Mouse (Mus musculus) left cerebral cortex, postnatal 36 days (tissue): Measurements from ENCODE around the gene Numa1. TPM values are rescaled to one million over a fixed set of nuclear protein-coding genes. Genes with fewer than 3 reads are reported as not detected.
"Not testable (repeated sequence)": the region's sequence is repeated elsewhere in the genome, so short reads cannot be mapped to it uniquely, and the experiment has no call there.

ENCODE experiments used
- DNase-seq, 2 experiments: peaks; one replicate each; pipeline ENCODE4 v3.0.0; 2021 to 2022; ENCODE audit warnings: low spot score in 2 of 2, mixed read lengths in 1 of 2
- intact Hi-C: fragments of 180-260 bp; cut with DNase I; formaldehyde crosslinking; loops from one replicate; pipeline ENCODE4 v1.15.1; 2025
- total RNA-seq, 2 experiments: library from RNA; stranded (reverse); gene quantifications; 2 replicates each; pipeline ENCODE4 v1.2.3; 2021

Numa1 gene
- total RNA-seq, 2 experiments from 2014 or later, result 79.2 to 102 TPM

DNA sequence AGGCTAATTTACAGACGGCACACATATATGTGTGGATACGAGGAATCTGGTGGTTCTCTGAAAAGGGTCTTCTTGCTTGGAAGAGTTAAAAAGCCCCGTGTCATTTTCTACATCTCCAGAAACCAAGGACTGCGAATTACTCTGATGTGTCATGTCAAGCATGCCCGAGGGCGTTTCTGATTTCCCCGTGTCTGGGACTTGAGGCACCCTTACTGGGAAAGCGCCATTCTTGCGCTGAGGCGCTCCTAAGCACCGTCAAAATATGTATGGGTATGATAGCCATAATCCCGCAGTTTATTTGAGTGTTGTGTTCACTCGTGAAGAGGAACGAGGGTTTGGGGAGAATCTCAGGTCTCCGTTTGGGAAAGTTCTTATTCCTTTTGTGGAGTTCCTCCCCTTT lies 611 bp upstream of the Numa1 start:
- no peak for DNase-seq
- intact Hi-C loops, result loop anchor here (1.0 to 5.0 kb wide), 2 partner anchors 27 to 34 kb away; partner anchors contain the start of gene Tomt

DNA sequence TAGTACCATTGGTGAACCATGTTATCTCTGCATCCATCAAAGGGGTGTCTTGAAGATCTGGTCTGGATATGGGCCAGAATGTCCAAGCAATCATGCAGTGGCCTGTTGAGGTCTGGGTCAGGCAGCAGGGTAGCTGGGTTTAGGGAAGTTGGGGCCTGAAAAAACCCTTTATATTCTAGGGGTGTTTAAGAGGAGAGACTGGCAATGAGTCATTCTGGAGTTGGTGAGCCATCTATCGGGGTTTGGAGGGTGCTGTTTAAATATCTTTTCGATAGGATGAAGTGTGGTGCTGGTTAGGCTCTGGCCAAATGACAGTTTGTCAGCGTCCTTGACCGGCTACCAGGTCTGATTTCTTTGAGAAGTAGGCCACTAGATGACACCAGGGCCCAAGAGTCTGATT lies 2.0 kb downstream of the Numa1 start:
- intact Hi-C loops, result no loop called here

DNA sequence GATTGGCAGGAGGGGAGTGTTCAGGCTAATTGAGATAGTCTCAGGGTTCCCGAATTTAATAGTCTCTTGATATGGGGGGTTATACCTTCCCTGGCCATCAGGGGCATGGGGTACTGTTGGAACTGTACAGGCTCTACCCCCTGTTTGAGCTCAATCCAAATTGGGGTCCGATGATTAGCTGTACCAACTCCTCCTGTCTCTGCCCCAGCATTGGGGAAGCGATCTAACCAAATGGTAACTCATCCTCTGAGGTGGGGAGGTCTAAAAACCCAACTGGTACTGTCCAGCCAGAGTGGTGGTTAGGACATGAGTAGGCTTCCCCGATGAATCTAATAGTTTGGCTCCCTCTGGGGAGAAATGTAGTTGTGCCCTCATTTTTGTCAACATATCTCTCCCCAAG lies 3.1 kb downstream of the Numa1 start:
- DNase-seq, result no peak
- intact Hi-C loops, result no loop called here

More for the DNA sequence above, 2.0 kb downstream of the Numa1 start:
- DNase-seq, result no peak

DNA sequence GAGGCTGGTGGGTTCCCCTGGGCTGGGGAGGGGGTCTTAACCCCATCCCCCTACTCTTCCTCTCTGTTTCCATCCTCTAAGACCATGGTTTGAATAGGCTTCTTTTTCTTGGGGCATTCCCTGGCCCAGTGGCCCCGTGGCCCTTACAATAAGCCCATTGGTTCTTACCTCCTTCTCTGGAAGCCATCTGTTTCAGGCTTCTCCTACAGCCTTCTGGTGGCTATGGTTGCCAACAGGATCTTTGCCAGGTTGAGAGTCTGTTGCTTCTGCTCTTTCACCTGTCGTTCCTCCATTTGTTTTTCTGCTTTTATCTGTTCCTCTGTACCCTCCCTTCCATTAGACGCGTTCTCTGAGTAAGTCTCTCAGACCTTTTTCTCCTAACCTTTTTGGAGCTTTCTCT lies 3.7 kb downstream of the Numa1 start:
- intact Hi-C loops, result no loop called here
- peak in 1 of 2 experiments; percentile 26 for DNase-seq

DNA sequence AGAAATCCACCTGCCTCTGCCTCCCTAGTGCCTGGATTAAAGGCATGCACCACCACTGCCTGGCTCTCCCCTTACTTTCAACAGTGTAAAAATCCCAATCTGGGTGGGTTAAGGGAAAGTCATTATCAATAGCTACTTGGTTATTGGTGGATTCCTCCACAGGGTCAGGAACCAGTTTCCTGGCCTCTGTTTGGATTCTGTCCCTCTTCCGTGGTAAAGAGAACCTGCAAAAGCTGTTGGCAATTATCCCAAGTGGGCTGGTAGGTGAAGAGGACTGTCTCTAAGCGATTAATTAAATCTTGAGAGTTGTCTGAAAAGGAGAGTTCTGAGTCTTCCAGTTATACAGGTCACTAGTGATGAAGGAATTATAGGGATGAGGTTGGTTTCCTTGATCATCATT lies 4.4 kb downstream of the Numa1 start:
- intact Hi-C loops, result no loop called here
- no peak for DNase-seq

DNA sequence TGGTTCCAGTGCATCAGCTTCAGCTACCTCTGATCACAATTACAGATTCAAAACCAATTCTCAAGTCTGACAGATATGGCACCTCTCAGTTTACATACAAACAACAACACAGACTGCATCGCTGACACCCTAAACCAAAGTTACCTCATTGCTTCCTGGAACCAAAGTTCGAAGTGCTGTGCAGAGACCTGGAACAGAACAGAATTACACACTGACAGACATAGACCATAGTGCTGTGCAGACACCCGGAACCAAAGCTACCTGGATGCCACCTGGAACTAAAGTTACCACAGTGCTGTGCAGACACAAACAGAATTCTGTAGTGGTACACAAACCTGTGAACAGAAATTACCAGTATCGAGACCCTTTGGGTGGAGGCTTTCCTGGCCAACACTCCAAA lies 5.8 kb downstream of the Numa1 start:
- intact Hi-C loops, result no loop called here
- no peak for DNase-seq

DNA sequence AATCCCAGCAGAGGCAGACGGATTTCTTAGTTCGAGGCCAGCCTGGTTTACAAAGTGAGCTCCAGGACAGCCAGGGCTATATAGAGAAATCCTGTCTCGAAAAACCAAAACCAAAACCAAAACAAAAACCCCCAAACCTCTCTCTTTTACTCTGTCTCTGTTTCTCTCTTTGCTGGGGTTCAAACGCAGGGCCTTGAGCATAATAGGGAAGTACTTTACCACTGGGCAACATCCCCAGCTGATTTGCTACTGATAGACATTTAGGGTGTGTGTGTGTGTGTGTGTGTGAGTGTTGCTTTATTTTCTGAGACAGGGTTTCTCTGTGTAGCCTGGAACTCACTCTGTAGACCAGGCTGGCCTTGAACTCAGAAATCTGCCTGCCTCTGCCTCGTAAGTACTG lies 15.1 kb downstream of the Numa1 start:
- DNase-seq, intact Hi-C loops: not testable (repeated sequence)

DNA sequence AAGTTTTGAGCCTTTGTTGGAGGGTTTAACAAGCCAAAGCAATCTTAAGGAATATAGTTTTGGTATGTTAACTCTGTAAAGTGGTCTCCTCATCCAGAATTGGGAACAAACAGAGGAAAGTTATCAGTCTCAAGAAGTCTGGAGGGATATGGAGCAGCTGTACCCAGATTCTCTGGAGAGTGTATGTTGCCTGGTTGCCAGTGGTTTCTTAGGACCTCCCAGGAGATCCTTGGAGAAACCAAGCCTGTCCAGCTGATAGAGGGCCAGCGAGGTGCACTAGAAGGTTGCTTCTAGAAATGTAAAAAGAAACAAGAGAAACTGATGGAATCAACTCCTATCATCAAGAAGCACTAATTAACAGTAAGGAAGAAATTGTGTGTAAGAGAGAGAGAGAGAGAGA lies 17.7 kb downstream of the Numa1 start:
- intact Hi-C loops, result no loop called here
- no peak for DNase-seq

DNA sequence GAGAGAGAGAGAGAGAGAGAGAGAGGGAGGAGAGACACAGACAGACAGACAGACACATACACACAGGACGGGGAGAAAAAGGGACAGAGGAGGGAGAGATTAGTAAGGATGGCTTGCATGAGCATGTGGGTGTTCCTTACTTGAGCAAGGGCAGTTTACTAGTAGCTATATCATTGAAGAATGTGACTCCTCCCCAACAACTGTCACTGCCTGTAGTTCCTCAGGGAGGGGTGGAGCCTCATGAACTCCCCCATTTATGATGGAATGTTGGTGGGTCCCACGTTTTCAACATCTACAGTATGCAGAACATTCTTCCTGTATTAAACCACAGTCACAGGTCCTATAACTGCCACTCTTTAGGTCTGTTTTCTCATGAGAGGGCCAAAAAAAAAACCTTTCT lies 18.2 kb downstream of the Numa1 start:
- no peak for DNase-seq
- intact Hi-C loops, result no loop called here

DNA sequence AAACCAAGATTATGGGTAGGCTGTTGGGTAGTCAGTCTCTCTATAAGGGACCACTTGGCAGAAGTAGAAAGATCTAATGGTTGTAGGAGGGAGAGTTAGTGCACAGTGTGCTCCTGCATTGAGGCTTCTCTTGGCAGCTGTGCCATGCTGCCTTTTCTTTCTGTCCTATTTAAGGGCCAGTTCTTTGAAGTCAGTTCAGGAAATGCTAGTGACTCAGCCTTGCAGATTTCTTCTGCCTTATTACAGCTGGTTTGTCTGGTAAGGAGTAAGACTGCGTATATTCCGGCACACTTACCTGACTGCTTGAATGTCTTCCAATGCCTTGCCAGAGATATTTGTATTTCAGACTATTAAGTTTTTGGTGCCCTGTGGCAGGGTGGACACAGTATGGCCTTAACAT lies 20.3 kb downstream of the Numa1 start:
- DNase-seq, result no peak
- intact Hi-C loops, result no loop called here

DNA sequence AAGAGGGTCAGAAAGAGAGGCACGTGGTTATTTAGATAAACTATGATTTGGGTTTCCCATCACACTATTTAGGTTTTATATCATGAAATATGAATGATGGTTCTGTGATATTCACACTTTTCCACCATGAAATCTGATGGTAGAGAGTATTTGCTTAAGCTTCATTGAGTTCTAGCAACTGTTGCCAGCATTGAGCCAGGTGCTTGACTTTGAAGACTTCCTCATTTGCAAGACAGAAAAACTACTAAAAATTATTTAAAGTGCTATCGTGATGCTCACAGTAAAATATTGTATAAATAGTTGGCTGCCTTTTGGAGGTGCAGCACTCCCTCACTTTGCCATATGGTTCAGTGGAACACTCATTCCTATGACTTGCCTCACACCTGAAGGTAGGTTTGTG lies 21.4 kb downstream of the Numa1 start:
- intact Hi-C loops, result no loop called here
- no peak for DNase-seq

DNA sequence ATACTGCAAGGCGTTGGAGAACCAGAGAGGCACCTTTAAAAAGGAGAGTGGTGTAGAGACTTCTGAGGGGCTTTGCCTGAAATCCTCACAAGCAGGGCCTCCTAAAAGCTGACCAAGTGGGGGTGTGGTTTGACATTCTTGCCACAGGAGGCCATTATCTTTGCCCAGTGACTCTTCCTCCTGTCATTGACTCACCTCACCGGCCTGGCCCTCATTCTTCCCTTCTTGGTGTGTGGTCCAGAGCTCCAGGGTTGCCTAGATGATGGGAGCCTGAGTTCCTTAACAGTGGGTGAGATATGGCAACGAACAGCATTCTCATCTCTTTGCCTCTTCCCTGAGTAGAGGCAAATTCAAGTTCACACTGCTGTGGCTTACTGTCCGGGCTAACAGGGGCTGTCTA lies 22.0 kb downstream of the Numa1 start:
- intact Hi-C loops, result no loop called here
- DNase-seq, result no peak

DNA sequence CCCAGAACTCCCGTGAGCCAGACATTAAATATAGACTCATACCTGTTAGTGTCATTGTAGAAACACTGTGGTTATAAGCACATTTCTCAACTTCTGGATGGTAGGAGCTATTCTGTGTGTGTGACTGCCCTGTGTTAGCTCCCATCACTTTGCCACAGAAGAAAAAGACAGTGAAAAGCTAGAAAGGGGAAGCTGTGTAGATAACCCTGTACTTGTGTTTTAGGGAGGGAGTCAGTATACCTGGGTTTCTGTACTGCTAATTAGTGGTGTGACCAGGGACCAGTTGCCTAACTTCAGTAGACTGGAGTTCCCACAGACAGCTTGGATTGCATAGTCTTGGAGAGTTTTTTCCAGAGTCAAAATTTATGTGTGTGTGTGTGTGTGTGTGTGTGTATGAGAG lies 22.6 kb downstream of the Numa1 start:
- intact Hi-C loops, result no loop called here
- DNase-seq, result no peak

DNA sequence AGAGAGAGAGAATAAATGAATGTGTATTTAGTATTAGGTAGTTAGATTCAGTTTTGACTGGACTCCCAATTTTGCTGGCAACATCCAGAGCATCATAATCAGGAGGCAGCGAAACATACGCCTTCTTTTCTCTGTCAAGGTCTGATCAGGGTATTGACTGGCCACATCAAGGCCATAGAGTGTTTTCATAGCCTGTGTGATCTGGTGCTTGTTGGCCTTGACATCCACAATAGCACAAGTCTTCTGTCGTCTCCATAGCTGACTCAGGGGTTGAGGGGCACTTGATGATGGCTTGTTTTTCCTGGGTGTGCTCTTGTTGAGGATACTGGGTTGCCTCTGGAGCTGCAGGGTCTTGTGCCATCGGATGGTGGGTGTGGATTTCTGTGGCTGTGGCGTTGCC lies 23.0 kb downstream of the Numa1 start:
- DNase-seq, result no peak
- intact Hi-C loops, result no loop called here

DNA sequence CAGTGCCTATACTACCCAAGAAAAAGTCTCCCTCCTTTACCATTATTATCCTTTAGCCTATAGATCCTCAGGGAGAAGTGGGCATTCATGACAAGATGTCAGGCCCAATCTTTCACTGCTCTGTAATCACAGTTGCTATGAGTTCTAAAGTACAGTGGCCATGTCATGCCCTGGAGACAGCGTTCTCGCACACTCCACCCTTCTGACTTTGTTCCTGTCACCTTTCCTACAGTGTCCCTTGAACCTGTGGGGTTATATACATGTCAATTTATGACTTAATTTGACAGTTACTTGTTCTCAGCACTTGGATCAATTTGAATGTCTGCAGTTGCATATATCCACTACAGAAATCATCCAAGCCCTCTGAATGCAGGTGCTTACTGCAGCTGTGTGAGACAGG lies 28.9 kb downstream of the Numa1 start:
- intact Hi-C loops, result no loop called here
- DNase-seq, result no peak

DNA sequence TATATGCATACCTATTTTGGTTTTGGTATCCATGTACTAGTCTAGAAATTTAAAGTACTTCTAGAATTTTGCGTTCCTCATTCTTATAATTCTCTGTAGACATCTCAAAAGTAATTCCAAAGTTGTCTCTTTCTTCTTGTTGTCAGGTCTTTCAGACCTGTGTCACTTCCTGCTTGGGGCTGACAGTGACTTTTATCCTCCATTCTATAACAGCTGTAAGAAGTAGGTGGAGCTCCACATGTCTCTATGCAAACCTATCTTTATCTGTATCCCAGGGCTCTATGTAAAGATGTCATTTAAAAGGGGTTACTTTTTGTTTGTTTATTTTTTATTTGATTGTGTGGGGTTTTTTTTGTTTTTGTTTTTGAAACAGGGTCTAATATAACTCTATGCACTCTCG lies 29.7 kb downstream of the Numa1 start:
- intact Hi-C loops, result no loop called here
- DNase-seq, result no peak

DNA sequence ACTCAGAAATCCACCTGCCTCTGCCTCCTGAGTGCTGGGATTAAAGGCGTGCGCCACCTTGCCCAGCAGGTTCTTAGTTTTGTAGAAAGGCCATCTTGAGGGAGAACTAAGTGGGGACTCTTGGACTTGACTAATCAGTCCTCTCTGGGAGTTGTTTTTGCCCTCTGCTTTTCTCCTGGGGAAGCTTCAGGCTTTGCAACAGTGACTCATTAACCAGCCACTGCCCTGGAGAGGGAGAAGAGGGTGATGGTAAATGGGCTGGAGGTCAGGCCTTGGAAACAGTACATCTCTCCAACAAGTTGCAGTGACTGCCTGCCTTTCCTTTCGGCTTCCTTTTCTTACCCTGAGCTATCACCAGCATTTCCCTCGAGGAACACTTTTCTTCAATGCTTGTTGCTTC lies 30.6 kb downstream of the Numa1 start:
- intact Hi-C loops, result no loop called here
- DNase-seq, result no peak

DNA sequence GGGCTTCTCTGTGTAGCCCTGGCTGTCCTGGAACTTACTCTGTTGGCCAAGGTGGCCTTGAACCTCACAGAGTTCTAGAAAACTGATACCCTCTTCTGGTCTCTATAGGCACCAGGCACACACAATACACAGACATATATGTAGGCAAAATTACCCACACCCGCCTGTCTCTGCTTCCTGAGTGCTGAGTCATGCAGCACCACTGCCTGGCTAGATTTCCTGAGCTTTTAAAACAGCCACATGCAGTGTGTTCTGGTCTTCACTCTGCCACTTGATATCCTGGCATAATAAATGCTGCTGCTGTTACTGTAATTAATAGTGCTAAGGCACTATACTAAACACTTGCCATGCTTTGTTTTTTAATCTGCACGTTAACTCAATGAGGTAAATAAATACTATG lies 31.7 kb downstream of the Numa1 start:
- DNase-seq, result no peak
- intact Hi-C loops, result loop anchor here (5.0 kb wide), 1 partner anchor 33 kb away; the partner anchor contains the start of genes Lrrc51 and Numa1

DNA sequence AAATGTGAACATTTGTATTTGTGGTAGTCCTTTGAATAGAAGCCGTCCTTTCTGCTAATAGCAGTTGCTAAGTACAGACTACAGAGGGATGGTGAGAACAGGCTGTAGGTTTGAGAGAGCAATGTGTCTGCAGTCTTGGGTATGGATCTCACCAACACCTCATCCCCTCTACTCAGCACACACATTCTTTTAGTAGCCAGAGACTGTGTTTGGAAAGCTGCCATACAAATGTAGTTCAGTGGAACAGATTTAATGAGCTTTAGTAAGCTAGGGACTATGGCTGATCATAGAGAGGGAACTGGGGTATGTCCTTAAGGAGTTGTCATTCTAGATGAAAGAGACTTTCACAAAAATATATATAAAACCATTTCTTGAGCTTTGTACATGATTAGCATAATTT lies 33.3 kb downstream of the Numa1 start:
- no peak for DNase-seq
- intact Hi-C loops, result loop anchor here (5.0 kb wide), 1 partner anchor 35 kb away; the partner anchor contains the start of genes Lrrc51 and Numa1

DNA sequence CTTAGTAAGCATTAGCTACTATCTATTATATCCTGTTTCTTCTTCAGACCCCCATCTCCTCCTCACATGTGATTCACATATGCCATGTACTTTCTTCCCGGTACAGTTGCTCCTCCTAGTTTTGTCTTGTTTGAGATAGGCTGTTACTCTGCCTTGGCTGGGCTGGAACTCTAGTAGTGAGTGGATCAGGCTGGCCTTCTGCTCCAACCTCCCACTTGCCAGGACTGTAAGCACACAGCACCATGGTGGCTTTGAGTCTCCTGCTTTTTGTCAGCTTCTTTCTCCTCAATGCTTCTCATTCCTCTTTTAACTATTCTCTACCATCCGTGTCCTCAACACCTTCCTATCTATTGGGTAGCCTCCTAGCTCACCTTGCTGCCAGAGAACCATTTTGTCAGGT lies 34.8 kb downstream of the Numa1 start:
- intact Hi-C loops, result loop anchor here (5.0 kb wide), 1 partner anchor 36 kb away; the partner anchor contains the start of genes Lrrc51 and Numa1
- DNase-seq, result no peak

DNA sequence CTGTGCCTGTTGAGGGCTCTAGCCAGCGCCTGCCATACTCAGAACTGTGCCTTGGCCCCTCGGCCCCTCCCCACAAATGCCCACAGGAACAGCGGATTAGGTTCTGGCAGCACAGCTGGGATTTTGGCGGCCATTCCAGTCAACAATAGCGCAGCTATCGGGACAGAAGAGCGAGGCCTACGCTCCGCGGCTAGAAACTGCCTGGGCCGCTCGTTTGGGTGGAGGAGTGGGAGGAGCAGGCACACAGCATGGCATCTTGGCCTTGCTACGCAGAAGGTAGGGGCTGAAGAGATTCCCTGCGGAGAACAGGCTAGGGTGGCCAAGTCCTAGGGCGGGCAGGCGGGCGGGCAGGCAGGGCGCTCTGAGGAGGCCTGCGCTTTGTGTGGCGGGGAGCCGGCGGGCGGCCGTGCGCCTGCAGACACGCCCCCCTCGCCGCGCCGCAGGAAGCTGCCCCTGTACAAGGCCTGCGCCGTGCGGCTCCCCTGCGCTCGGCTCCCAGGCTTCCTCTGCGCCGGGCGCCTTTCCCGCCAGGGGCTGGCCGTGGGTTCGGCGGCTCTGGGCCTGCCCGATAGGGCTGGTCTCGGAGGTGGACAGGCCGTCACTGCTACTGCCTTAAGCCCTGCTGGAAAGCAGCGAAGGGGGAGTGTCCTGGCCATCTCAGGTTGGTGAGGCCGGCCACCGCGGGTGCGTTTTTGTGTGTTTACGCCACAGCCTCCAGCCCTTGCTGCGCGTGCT lies 36.0 kb downstream of the Numa1 start:
- intact Hi-C loops, result loop anchor here (5.0 kb wide), 1 partner anchor 38 kb away; the partner anchor contains the start of genes Lrrc51 and Numa1
- peak; percentile 86 to 90 for DNase-seq

DNA sequence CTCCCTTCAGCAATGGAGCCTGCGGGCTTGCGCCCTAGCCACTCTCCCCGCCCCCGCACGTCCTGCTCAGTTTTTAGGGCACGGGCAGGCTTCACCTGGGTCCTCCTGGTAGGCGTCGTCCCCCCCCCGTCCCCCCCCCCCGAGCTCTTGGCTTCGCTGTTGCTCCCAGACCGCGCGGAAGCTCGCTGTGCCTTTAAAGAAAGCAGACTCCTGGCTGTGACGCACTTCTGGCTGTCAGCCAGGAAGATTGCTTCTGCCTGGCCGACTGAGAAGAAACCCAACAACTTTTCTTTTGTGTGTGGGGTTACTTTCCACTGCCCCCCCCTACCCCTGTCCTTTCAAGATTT lies 36.5 kb downstream of the Numa1 start:
- intact Hi-C loops, result no loop called here
- peak; percentile 80 to 85 for DNase-seq
